Mouse (Mus musculus) small intestine, adult 2 months (tissue): ENCODE results near the gene Cd248.

Experiments
- CTCF ChIP-seq: fragments of 200-500 bp; IDR thresholded peaks from 2 replicates; pipeline ENCODE4 v1.5.1; 2012; ENCODE audit warnings: low read depth, mild to moderate bottlenecking, control low read depth, inconsistent platforms, low read length, moderate library complexity, mixed read lengths; ENCODE audit not compliant: insufficient replicate concordance, insufficient read length; ENCODE audit errors: extremely low read depth
- POLR2A ChIP-seq: fragments of 200-500 bp; IDR thresholded peaks from 2 replicates; pipeline ENCODE4 v1.6.1; 2012; ENCODE audit warnings: low read depth, mild to moderate bottlenecking, control low read depth, inconsistent platforms, low read length, moderate library complexity

DNA sequence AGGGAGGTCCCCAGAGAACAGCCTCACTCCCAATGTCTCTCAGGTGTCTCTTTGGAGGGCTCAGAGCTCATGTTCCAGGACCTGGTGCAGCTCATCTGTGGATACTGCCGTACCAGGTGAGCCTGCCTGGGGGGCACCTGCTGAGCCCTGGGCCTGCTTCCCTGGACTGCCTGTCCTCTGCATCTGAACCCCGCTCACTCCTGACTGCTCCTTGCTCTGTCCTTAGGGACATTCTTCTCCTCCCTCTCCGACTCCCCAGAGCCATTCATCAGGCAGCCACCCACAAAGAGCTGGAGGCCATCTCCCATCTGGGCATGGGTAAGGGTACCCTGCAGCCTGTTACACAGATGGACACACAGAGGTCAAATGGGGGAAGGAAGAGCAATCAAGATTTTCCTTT, 16.4 kb upstream of the Cd248 start:
- TF ChIP-seq POLR2A (no peak), CTCF (no peak)
